Mouse (Mus musculus) heart, adult 2 months (tissue): ENCODE measurements around the gene Arid1a.

Experiments
- CTCF ChIP-seq: fragments of 200-600 bp; IDR thresholded peaks from 2 replicates; pipeline ENCODE4 v1.8.1; 2022; ENCODE audit warnings: antibody characterized with exemption, mild to moderate bottlenecking, moderate library complexity
- EP300 ChIP-seq: fragments of 200-500 bp; IDR thresholded peaks from 2 replicates; pipeline ENCODE4 v1.6.1; 2011; ENCODE audit warnings: low read depth, low read length, control low read depth; ENCODE audit not compliant: insufficient read depth
- POLR2A ChIP-seq: fragments of 200-500 bp; IDR thresholded peaks from 2 replicates; pipeline ENCODE4 v1.6.1; 2011; ENCODE audit warnings: mild to moderate bottlenecking, low read depth, low read length, control low read depth; ENCODE audit not compliant: insufficient read depth

DNA sequence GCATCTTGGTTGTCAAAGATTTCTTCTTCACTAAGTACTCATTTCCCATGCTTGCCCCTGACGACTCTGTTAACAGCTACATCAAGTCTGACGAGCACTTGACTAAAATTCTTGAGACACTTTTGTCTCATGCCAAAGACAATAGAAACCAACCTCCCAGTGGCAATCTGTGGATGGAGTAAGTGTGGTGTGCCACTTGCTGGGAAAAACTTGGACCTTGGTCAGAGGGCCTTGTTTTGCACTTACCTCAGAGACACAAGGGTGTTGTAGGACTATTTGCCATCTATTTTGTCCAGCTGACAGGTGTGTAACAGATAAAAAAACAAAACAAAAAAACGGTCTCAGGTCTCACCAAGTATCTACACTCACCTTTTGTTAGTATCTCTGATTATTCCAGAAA lies 80.4 kb downstream of the Arid1a start:
- no peak for TF ChIP-seq CTCF
- TF ChIP-seq POLR2A, result no peak
- no peak for TF ChIP-seq EP300
